Mouse (Mus musculus): ENCODE data around the gene Gm39115.

The Gm39115 gene

GRCm38 (mm10) chr7:142095183-142095931, 40.5 kb downstream of the Gm39115 start, which contains the start of gene Dusp8:
Dusp8 (minus strand) TSS chr7:142095843.
- DNase-seq (ENCODE audit: low read depth, low spot score) = peak; percentile 86

GRCm38 (mm10) chr7:142094301-142095143, 41.3 kb downstream of the Gm39115 start:
- no peak for DNase-seq (ENCODE audit: low read depth, low spot score)

GRCm38 (mm10) chr7:142093696-142094240, 42.1 kb downstream of the Gm39115 start:
- no peak for DNase-seq (ENCODE audit: low read depth, low spot score)

- no peak for DNase-seq (ENCODE audit: low read depth, low spot score)
Measured at GRCm38 (mm10) chr7:142092991-142093390, 42.8 kb downstream of the Gm39115 start.

- DNase-seq (ENCODE audit: low read depth, low spot score) = no peak
Measured at GRCm38 (mm10) chr7:142091848-142092247, 44.0 kb downstream of the Gm39115 start.

GRCm38 (mm10) chr7:142089648-142090447, 46.0 kb downstream of the Gm39115 start:
- DNase-seq (ENCODE audit: low read depth, low spot score) = no peak

- DNase-seq (ENCODE audit: low read depth, low spot score) = peak; percentile 62
Measured at GRCm38 (mm10) chr7:142088886-142089285, 46.9 kb downstream of the Gm39115 start.

- no peak for DNase-seq (ENCODE audit: low read depth, low spot score)
Measured at GRCm38 (mm10) chr7:142087069-142087652, 48.7 kb downstream of the Gm39115 start.

GRCm38 (mm10) chr7:142086159-142086905, 49.5 kb downstream of the Gm39115 start:
- no peak for DNase-seq (ENCODE audit: low read depth, low spot score)

Measured in retina, adult 2 months (tissue).